Mouse (Mus musculus) lung, embryonic 15.5 days (tissue): ENCODE measurements around the gene Usp28. TPM values are rescaled to one million over a fixed set of nuclear protein-coding genes. Genes with fewer than 3 reads are reported as not detected.
A peak's percentile ranks its signal among the peaks of the same experiment; 100 is the strongest.

Experiments
- ATAC-seq: fragments of 200-750 bp; cut with Nextera tagmentation; 2 replicates; pipeline ENCODE4 v1.8.0; 2017; ENCODE audit warnings: moderate number of reproducible peaks, borderline replicate concordance; ENCODE audit not compliant: low FRiP score, low TSS enrichment; ENCODE audit errors: extremely low read depth
- H3K27ac ChIP-seq: fragments of 300-500 bp; sonication (generic); 2 replicates; pipeline ENCODE4 v1.5.1; 2015; ENCODE audit warnings: moderate library complexity, mild to moderate bottlenecking, inconsistent platforms
- H3K27me3 ChIP-seq: fragments of 300-500 bp; sonication (generic); 2 replicates; pipeline ENCODE4 v1.6.1; 2015; ENCODE audit warnings: inconsistent platforms
- H3K36me3 ChIP-seq: fragments of 300-500 bp; sonication (generic); 2 replicates; pipeline ENCODE4 v1.6.1; 2015; ENCODE audit warnings: inconsistent platforms
- H3K4me1 ChIP-seq: fragments of 300-500 bp; sonication (generic); 2 replicates; pipeline ENCODE4 v1.6.1; 2015; ENCODE audit warnings: inconsistent platforms
- H3K4me2 ChIP-seq: fragments of 300-500 bp; sonication (generic); 2 replicates; pipeline ENCODE4 v1.6.1; 2015; ENCODE audit warnings: inconsistent platforms, mild to moderate bottlenecking, moderate library complexity
- H3K4me3 ChIP-seq: fragments of 300-500 bp; sonication (generic); 2 replicates; pipeline ENCODE4 v1.5.1; 2015; ENCODE audit warnings: mild to moderate bottlenecking, inconsistent platforms
- H3K9ac ChIP-seq: fragments of 300-500 bp; sonication (generic); 2 replicates; pipeline ENCODE4 v1.6.1; 2015; ENCODE audit warnings: inconsistent platforms
- H3K9me3 ChIP-seq: fragments of 300-500 bp; sonication (generic); 2 replicates; pipeline ENCODE4 v1.6.1; 2016; ENCODE audit warnings: inconsistent platforms
- WGBS: fragments of 180-500 bp; shearing (Covaris S2); methylation state at CpG from one replicate; pipeline ENCODE4 v1.1.7; 2015; 5-methylcytosine and 5-hydroxymethylcytosine counted together
- polyA plus RNA-seq: library from polyadenylated mRNA; unstranded; fragments of >200 nt; fragmentation: Nextera tagmentation; extraction: Ambion mirVana; gene quantifications from 2 replicates; pipeline ENCODE4 v1.2.1, GENCODE M21; 2015

The Usp28 gene
- polyA plus RNA-seq, 1 experiment from 2014 or later = 29.0 TPM

GRCm38 (mm10) chr9:49034764-49035163 is 49.6 kb downstream of the Usp28 start:
- Histone ChIP-seq H3K27ac (no peak overlapping the region), H3K4me3 (no peak overlapping the region), H3K4me1 (no peaks in the 10 kb centered on the region), H3K9ac (no peak overlapping the region), H3K36me3 (peaks cover 59% of the 10 kb centered on the region), H3K27me3 (no peaks in the 10 kb centered on the region), H3K9me3 (no peaks in the 10 kb centered on the region), H3K4me2 (no peak overlapping the region)
- no peak for ATAC-seq
- WGBS = 90% methylated on average over 4 of the region's 4 CpGs

GRCm38 (mm10) chr9:49050901-49051300 is 65.7 kb downstream of the Usp28 start:
- 68% methylated on average over 5 of the region's 5 CpGs for WGBS
- Histone ChIP-seq H3K27ac (no peak overlapping the region), H3K27me3 (no peaks in the 10 kb centered on the region), H3K9me3 (no peaks in the 10 kb centered on the region), H3K4me3 (no peak overlapping the region), H3K9ac (no peak overlapping the region), H3K4me1 (no peaks in the 10 kb centered on the region; the same call in 1 of the 2 replicates), H3K36me3 (no peaks in the 10 kb centered on the region), H3K4me2 (no peak overlapping the region)
- ATAC-seq = no peak

DNA sequence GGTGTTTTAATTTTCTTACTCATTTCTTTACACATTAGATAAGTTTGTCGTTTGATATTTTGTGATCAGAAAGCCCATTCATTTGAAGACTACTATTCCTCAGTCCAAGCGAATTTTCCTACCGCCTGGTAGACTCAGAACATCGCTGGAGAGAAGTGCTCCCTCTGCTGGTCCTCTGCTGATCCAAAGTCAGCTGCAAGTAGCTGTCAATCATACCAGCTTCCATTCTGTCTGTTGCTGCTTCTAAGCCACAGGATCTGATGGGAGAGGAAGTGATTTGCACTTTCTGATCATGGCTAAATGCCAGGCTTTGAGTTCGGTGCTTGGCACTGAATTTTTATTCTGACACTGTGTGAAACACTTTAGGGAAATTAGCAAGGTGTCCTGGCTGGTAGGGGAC is 66.2 kb downstream of the Usp28 start:
- 16% methylated on average over 5 of the region's 5 CpGs for WGBS
- no peak for ATAC-seq
- no peak overlapping the region for H3K4me3 ChIP-seq
- no peak overlapping the region for H3K9ac ChIP-seq
- H3K4me2 ChIP-seq = no peak overlapping the region
- H3K27ac ChIP-seq = no peak overlapping the region
- H3K4me1 ChIP-seq = peaks cover 3% of the 10 kb centered on the region
- no peaks in the 10 kb centered on the region for H3K27me3 ChIP-seq
- H3K36me3 ChIP-seq = no peaks in the 10 kb centered on the region
- no peaks in the 10 kb centered on the region for H3K9me3 ChIP-seq

GRCm38 (mm10) chr9:49054028-49054427 is 68.9 kb downstream of the Usp28 start:
- H3K4me2 ChIP-seq = no peak overlapping the region
- H3K27me3 ChIP-seq = no peaks in the 10 kb centered on the region
- H3K9ac ChIP-seq = no peak overlapping the region
- no peak overlapping the region for H3K4me3 ChIP-seq
- 60% methylated on average over 3 of the region's 3 CpGs for WGBS
- no peak for ATAC-seq
- H3K4me1 ChIP-seq = peaks cover 12% of the 10 kb centered on the region
- H3K36me3 ChIP-seq = peaks cover 12% of the 10 kb centered on the region
- no peak overlapping the region for H3K27ac ChIP-seq
- no peaks in the 10 kb centered on the region for H3K9me3 ChIP-seq

DNA sequence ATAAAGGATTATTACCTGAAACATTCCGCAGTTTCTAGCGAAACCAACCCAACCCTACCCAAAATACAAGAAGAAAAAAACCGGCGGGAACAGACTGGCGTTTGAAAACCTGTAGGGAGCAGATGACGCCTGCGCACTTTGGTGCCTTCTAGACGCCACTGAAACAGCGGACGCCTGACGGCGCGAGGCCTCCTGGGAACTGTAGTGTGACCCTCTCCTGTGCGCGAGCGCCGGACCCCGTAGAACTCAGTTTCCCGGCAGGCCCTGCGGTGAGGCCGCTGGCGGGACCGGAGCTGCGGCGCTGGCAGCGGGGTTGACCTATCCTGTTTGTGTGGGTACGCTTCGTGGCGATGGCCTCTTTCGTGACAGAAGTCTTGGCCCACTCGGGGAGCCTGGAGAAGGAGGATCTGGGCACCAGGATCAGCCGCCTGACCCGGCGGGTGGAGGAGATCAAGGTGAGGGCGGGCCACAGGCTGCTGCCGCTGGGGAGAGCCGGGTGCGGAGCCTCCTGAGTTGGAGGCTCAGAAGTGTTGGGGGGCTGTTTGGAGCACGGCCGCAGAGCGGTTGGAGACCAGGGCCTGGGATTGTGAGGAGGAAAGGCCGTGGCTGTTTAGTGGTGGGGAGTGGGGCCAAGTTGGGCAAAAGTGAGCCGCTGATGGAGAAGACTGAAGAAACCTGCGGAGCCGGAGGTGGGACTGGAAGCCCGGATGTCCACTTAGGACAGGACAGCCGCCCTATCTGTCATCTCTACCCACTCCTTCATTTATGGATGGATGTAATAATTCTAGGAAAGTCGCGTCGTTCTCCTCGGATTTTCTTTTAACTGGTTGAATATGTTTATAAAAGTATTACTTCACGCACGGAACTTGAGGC is 70.4 kb downstream of the Usp28 start, which contains the start of gene Zw10:
Zw10 (plus strand) TSS at position 281 of the 873 bp plus-strand sequence.
- peaks cover 12% of the 10 kb centered on the region for H3K4me1 ChIP-seq
- peak; percentile 99 for ATAC-seq
- peak within 1 kb of the TSS; percentile 78 for H3K27ac ChIP-seq
- peak within 1 kb of the TSS; percentile 93 for H3K9ac ChIP-seq
- H3K4me2 ChIP-seq = peak within 1 kb of the TSS; percentile 70
- H3K4me3 ChIP-seq = peak within 1 kb of the TSS; percentile 95
- under 1% methylated on average over 53 of the region's 53 CpGs for WGBS
- no peaks in the 10 kb centered on the region for H3K27me3 ChIP-seq
- H3K9me3 ChIP-seq = no peaks in the 10 kb centered on the region
- H3K36me3 ChIP-seq = peaks cover 22% of the 10 kb centered on the region

DNA sequence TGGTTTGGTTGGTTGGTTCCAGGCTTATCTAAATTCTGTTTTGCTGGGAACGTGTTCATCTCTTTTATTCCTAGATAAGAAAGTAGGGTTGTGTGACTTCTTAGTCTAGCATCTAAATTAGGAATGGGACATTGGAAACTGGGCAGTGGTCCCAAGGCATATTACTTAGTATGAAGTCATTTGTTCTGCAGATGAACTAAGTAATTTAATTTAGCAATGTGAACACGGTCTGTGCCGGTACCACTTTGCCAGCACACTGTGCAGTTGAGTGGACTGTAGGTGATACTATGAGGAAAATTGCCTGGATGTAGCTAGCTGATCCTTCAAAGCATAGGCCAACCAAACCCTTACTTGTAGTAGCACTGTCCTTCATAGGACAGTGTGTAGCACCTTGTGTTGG is 91.7 kb downstream of the Usp28 start:
- Histone ChIP-seq H3K9ac (no peak overlapping the region), H3K27ac (no peak overlapping the region), H3K27me3 (no peaks in the 10 kb centered on the region), H3K4me1 (no peaks in the 10 kb centered on the region), H3K9me3 (no peaks in the 10 kb centered on the region), H3K36me3 (peaks cover 76% of the 10 kb centered on the region), H3K4me2 (no peak overlapping the region), H3K4me3 (no peak overlapping the region)
- WGBS = 86% methylated on average over 3 of the region's 3 CpGs
- no peak for ATAC-seq

DNA sequence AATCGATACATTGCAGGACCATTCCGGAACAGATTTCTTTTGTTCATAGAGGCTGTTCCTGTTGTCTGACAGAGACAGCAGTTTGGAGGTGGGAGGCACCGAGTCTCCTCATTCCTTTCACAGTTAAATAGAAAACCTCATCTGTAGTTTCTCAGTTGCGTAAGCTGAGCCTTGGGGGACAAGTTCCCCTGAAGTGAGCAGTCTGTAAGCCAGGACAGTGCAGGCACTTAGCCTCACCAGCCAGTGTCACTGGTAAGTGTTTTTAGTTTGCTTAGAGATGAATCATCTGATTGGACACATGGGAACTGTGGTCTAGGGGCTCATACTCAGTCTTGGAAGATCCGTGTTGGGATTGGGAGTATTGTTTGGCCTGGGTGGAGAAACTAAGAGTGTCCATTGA is 95.9 kb downstream of the Usp28 start, which contains the start of gene Tmprss5:
Tmprss5 (plus strand) TSS at position 154 of the 400 bp plus-strand sequence.
- peaks cover 41% of the 10 kb centered on the region for H3K36me3 ChIP-seq
- WGBS = 69% methylated on average over 5 of the region's 5 CpGs
- H3K4me2 ChIP-seq = no peak within 1 kb of the TSS
- no peaks in the 10 kb centered on the region for H3K27me3 ChIP-seq
- H3K9ac ChIP-seq = no peak within 1 kb of the TSS
- no peaks in the 10 kb centered on the region for H3K4me1 ChIP-seq
- H3K9me3 ChIP-seq = no peaks in the 10 kb centered on the region
- no peak within 1 kb of the TSS for H3K27ac ChIP-seq
- no peak within 1 kb of the TSS for H3K4me3 ChIP-seq
- no peak for ATAC-seq

GRCm38 (mm10) chr9:49081561-49081960 is 96.4 kb downstream of the Usp28 start:
- H3K4me1 ChIP-seq = no peaks in the 10 kb centered on the region
- no peak for ATAC-seq
- no peak overlapping the region for H3K27ac ChIP-seq
- H3K27me3 ChIP-seq = no peaks in the 10 kb centered on the region
- H3K4me2 ChIP-seq = no peak overlapping the region
- H3K4me3 ChIP-seq = no peak overlapping the region
- H3K9ac ChIP-seq = no peak overlapping the region
- no peaks in the 10 kb centered on the region for H3K9me3 ChIP-seq
- peaks cover 37% of the 10 kb centered on the region for H3K36me3 ChIP-seq
- 10% methylated on average over 4 of the region's 4 CpGs for WGBS

DNA sequence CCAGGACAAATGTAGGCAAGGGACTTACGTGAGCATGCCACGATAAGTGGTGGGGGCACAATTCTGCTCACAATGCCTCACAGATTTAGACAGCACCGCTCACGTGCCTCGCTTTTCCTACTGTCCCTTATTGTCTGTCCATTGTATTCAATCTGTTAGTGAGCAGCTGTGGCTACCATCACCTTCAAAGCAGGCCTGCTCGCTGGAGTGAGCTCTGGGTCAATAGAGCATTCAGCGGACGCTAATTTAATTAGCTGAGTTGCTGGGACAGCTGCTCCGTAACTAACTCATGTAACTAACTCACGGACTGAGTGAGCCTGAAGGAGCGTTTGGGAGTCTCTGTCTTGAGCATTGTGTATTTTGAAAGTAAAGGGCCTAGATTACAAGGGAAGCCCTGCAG is 102.1 kb downstream of the Usp28 start:
- no peak for ATAC-seq

More for the DNA sequence above, 102.1 kb downstream of the Usp28 start:
- WGBS = 63% methylated on average over 11 of the region's 11 CpGs
- no peak overlapping the region for H3K4me2 ChIP-seq
- H3K27ac ChIP-seq = no peak overlapping the region
- no peak overlapping the region for H3K4me3 ChIP-seq
- no peak overlapping the region for H3K9ac ChIP-seq
- no peaks in the 10 kb centered on the region for H3K36me3 ChIP-seq
- H3K9me3 ChIP-seq = no peaks in the 10 kb centered on the region
- no peaks in the 10 kb centered on the region for H3K4me1 ChIP-seq
- H3K27me3 ChIP-seq = no peaks in the 10 kb centered on the region

Other genes starting within 250 kb of the Usp28 start
- 5.1 and 7.0 TPM in 2 replicates for gene Zbtb16, start 149.2 kb upstream of the Usp28 start, polyA plus RNA-seq
- gene Htr3a, start 74.3 kb upstream of the Usp28 start, polyA plus RNA-seq = 0.74 and 2.1 TPM in 2 replicates
- gene Htr3b, start 20.4 kb upstream of the Usp28 start, polyA plus RNA-seq = 0.20 TPM in 1 of 2 replicates, not detected in the other
- 42.3 and 43.4 TPM in 2 replicates for gene Zw10, start 70.2 kb downstream of the Usp28 start, polyA plus RNA-seq
- 0.67 and 0.81 TPM in 2 replicates for gene Tmprss5, start 95.9 kb downstream of the Usp28 start, polyA plus RNA-seq